Mouse (Mus musculus) lung, postnatal 0 days (tissue): ENCODE data around the gene Vwa3b. TPM values are rescaled to one million over a fixed set of nuclear protein-coding genes. Genes with fewer than 3 reads are reported as not detected.

Experiments
- ATAC-seq: fragments of 200-750 bp; cut with Nextera tagmentation; 2 replicates; pipeline ENCODE4 v1.8.0; 2017; ENCODE audit warnings: moderate library complexity
- DNase-seq: peaks from one replicate; pipeline ENCODE4 v3.0.0-alpha.2; 2016; ENCODE audit warnings: low spot score
- H3K27ac ChIP-seq: fragments of 300-500 bp; sonication (generic); 2 replicates; pipeline ENCODE4 v1.5.1; 2014; ENCODE audit warnings: antibody characterized with exemption, mild to moderate bottlenecking, low read length, mixed read lengths
- H3K27me3 ChIP-seq: fragments of 300-500 bp; sonication (generic); replicated peaks from 2 replicates; pipeline ENCODE4 v1.6.1; 2014; ENCODE audit warnings: low read length, mixed read lengths; ENCODE audit not compliant: insufficient read depth
- H3K36me3 ChIP-seq: fragments of 300-500 bp; sonication (generic); 2 replicates; pipeline ENCODE4 v1.6.1; 2014; ENCODE audit warnings: low read length, mixed read lengths; ENCODE audit not compliant: insufficient read depth
- H3K4me1 ChIP-seq: fragments of 300-500 bp; sonication (generic); 2 replicates; pipeline ENCODE4 v1.6.1; 2014; ENCODE audit warnings: antibody characterized with exemption, low read depth, low read length, mixed read lengths; ENCODE audit not compliant: insufficient read depth
- H3K4me2 ChIP-seq: fragments of 300-500 bp; sonication (generic); replicated peaks from 2 replicates; pipeline ENCODE4 v1.6.1; 2014; ENCODE audit warnings: low read depth, mild to moderate bottlenecking, low read length, moderate library complexity, mixed read lengths
- H3K4me3 ChIP-seq: fragments of 300-500 bp; sonication (generic); 2 replicates; pipeline ENCODE4 v1.5.1; 2014; ENCODE audit warnings: low read depth, low read length
- H3K9ac ChIP-seq: fragments of 300-500 bp; sonication (generic); replicated peaks from 2 replicates; pipeline ENCODE4 v1.6.1; 2014; ENCODE audit warnings: low read depth, mild to moderate bottlenecking
- H3K9me3 ChIP-seq: fragments of 300-500 bp; sonication (generic); 2 replicates; pipeline ENCODE4 v1.6.1; 2016; ENCODE audit warnings: low read length, mixed read lengths
- CTCF ChIP-seq: IDR thresholded peaks from 2 replicates; pipeline ENCODE4 v1.5.1; 2016; ENCODE audit warnings: antibody characterized with exemption, mild to moderate bottlenecking
- EP300 ChIP-seq: IDR thresholded peaks from 2 replicates; pipeline ENCODE4 v1.6.1; 2016; ENCODE audit warnings: antibody characterized with exemption, mild to moderate bottlenecking, control low read depth
- WGBS: fragments of 180-500 bp; shearing (Covaris S2); extraction: QIAGEN DNeasy Blood & Tissue Kit; methylation state at CpG from one replicate; pipeline ENCODE4 v1.1.7; 2014; 5-methylcytosine and 5-hydroxymethylcytosine counted together
- polyA plus RNA-seq: library from polyadenylated mRNA; unstranded; fragments of >200 nt; fragmentation: Nextera tagmentation; extraction: Ambion mirVana; gene quantifications from 2 replicates; pipeline ENCODE4 v1.2.1, GENCODE M21; 2015

Gene Vwa3b
- polyA plus RNA-seq, 1 experiment from 2014 or later: 1.4 TPM

GRCm38 (mm10) chr1:37035879-37036278 lies 9.5 kb downstream of the Vwa3b start:
- TF ChIP-seq EP300 (no peak), CTCF (no peak)
- ATAC-seq: no peak
- H3K4me2 ChIP-seq: no peak overlapping the region
- H3K9ac ChIP-seq: no peak overlapping the region
- H3K9me3 ChIP-seq: no peaks in the 10 kb centered on the region
- H3K27ac ChIP-seq: no peak overlapping the region
- H3K36me3 ChIP-seq: no peaks in the 10 kb centered on the region
- WGBS: 86% methylated on average over 8 of the region's 8 CpGs
- H3K27me3 ChIP-seq: no peaks in the 10 kb centered on the region
- H3K4me1 ChIP-seq: no peaks in the 10 kb centered on the region
- DNase-seq: no peak
- H3K4me3 ChIP-seq: no peak overlapping the region

- DNase-seq (peak; percentile 19), ATAC-seq (peak; percentile 41)
- Histone ChIP-seq H3K4me2 (no peak overlapping the region), H3K27me3 (no peaks in the 10 kb centered on the region), H3K4me3 (no peak overlapping the region), H3K4me1 (no peaks in the 10 kb centered on the region), H3K9me3 (no peaks in the 10 kb centered on the region), H3K27ac (no peak overlapping the region), H3K9ac (no peak overlapping the region), H3K36me3 (no peaks in the 10 kb centered on the region)
- no peak for TF ChIP-seq CTCF
- no peak for TF ChIP-seq EP300
- WGBS: 65% methylated on average over 7 of the region's 7 CpGs
Observed at GRCm38 (mm10) chr1:37041126-37041525, 14.7 kb downstream of the Vwa3b start.

GRCm38 (mm10) chr1:37041856-37042255 lies 15.5 kb downstream of the Vwa3b start:
- no peaks in the 10 kb centered on the region for H3K9me3 ChIP-seq
- WGBS: 87% methylated on average over 5 of the region's 5 CpGs
- no peak for DNase-seq
- no peaks in the 10 kb centered on the region for H3K4me1 ChIP-seq
- H3K4me3 ChIP-seq: no peak overlapping the region
- no peak for ATAC-seq
- H3K36me3 ChIP-seq: no peaks in the 10 kb centered on the region
- no peaks in the 10 kb centered on the region for H3K27me3 ChIP-seq
- no peak for TF ChIP-seq EP300
- TF ChIP-seq CTCF: no peak
- no peak overlapping the region for H3K4me2 ChIP-seq
- H3K9ac ChIP-seq: no peak overlapping the region
- no peak overlapping the region for H3K27ac ChIP-seq

GRCm38 (mm10) chr1:37042769-37043168 lies 16.4 kb downstream of the Vwa3b start:
- no peak overlapping the region for H3K4me2 ChIP-seq
- no peaks in the 10 kb centered on the region for H3K4me1 ChIP-seq
- H3K27ac ChIP-seq: no peak overlapping the region
- H3K36me3 ChIP-seq: no peaks in the 10 kb centered on the region
- DNase-seq (no peak), ATAC-seq (no peak)
- H3K4me3 ChIP-seq: no peak overlapping the region
- WGBS: 85% methylated on average over 8 of the region's 8 CpGs
- H3K9ac ChIP-seq: no peak overlapping the region
- H3K27me3 ChIP-seq: no peaks in the 10 kb centered on the region
- TF ChIP-seq CTCF: no peak
- no peak for TF ChIP-seq EP300
- H3K9me3 ChIP-seq: 0 out of 2 replicates have a peak, but pooled peaks cover 2% of the 10 kb centered on the region

- Histone ChIP-seq H3K36me3 (no peaks in the 10 kb centered on the region), H3K27me3 (no peaks in the 10 kb centered on the region), H3K4me2 (no peak overlapping the region), H3K4me1 (no peaks in the 10 kb centered on the region), H3K27ac (no peak overlapping the region), H3K9ac (no peak overlapping the region), H3K9me3 (0 out of 2 replicates have a peak, but pooled peaks cover 3% of the 10 kb centered on the region), H3K4me3 (no peak overlapping the region)
- TF ChIP-seq CTCF (no peak), EP300 (no peak)
- WGBS: 90% methylated on average over 3 of the region's 3 CpGs
- ATAC-seq: no peak
- no peak for DNase-seq
Observed at GRCm38 (mm10) chr1:37043196-37043595, 16.8 kb downstream of the Vwa3b start.

GRCm38 (mm10) chr1:37045472-37045871 lies 19.1 kb downstream of the Vwa3b start:
- Histone ChIP-seq H3K9ac (no peak overlapping the region), H3K4me2 (no peak overlapping the region), H3K36me3 (no peaks in the 10 kb centered on the region), H3K9me3 (0 out of 2 replicates have a peak, but pooled peaks cover 3% of the 10 kb centered on the region), H3K27me3 (no peaks in the 10 kb centered on the region), H3K4me1 (no peaks in the 10 kb centered on the region), H3K4me3 (no peak overlapping the region), H3K27ac (no peak overlapping the region)
- ATAC-seq: no peak
- TF ChIP-seq EP300: no peak
- no peak for TF ChIP-seq CTCF
- 50% methylated on average over 5 of the region's 5 CpGs for WGBS
- no peak for DNase-seq

- ATAC-seq (no peak), DNase-seq (no peak)
- Histone ChIP-seq H3K4me1 (no peaks in the 10 kb centered on the region), H3K36me3 (no peaks in the 10 kb centered on the region), H3K9me3 (0 out of 2 replicates have a peak, but pooled peaks cover 3% of the 10 kb centered on the region), H3K4me3 (no peak overlapping the region), H3K27ac (no peak overlapping the region), H3K4me2 (no peak overlapping the region), H3K9ac (no peak overlapping the region), H3K27me3 (no peaks in the 10 kb centered on the region)
- 42% methylated on average over 4 of the region's 4 CpGs for WGBS
- no peak for TF ChIP-seq CTCF
- no peak for TF ChIP-seq EP300
Observed at GRCm38 (mm10) chr1:37049159-37049558, 22.8 kb downstream of the Vwa3b start.
